Mouse (Mus musculus): ENCODE measurements around the gene Pcf11.

Pcf11 gene

GRCm38 (mm10) chr7:92669507-92670471 lies at the start of gene Pcf11:
Gene Pcf11 (minus strand): TSS chr7:92669934.
- DNase-seq (ENCODE audit: extremely low spot score): peak; percentile 95

- no peak for DNase-seq (ENCODE audit: extremely low spot score)
Measured at GRCm38 (mm10) chr7:92715055-92715454, 45.3 kb upstream of the Pcf11 start.

- no peak for DNase-seq (ENCODE audit: extremely low spot score)
Measured at GRCm38 (mm10) chr7:92711593-92711992, 41.9 kb upstream of the Pcf11 start.

GRCm38 (mm10) chr7:92709573-92709972 lies 39.8 kb upstream of the Pcf11 start:
- no peak for DNase-seq (ENCODE audit: extremely low spot score)

- DNase-seq (ENCODE audit: extremely low spot score): no peak
Measured at GRCm38 (mm10) chr7:92706711-92707110, 37.0 kb upstream of the Pcf11 start.

GRCm38 (mm10) chr7:92705534-92705933 lies 35.8 kb upstream of the Pcf11 start:
- DNase-seq (ENCODE audit: extremely low spot score): no peak

GRCm38 (mm10) chr7:92703661-92704060 lies 33.9 kb upstream of the Pcf11 start:
- DNase-seq (ENCODE audit: extremely low spot score): no peak

- DNase-seq (ENCODE audit: extremely low spot score): no peak
Measured at GRCm38 (mm10) chr7:92698770-92699169, 29.0 kb upstream of the Pcf11 start.

GRCm38 (mm10) chr7:92696395-92696794 lies 26.7 kb upstream of the Pcf11 start:
- no peak for DNase-seq (ENCODE audit: extremely low spot score)

- no peak for DNase-seq (ENCODE audit: extremely low spot score)
Measured at GRCm38 (mm10) chr7:92689101-92689500, 19.4 kb upstream of the Pcf11 start.

- no peak for DNase-seq (ENCODE audit: extremely low spot score)
Measured at GRCm38 (mm10) chr7:92688299-92688669, 18.6 kb upstream of the Pcf11 start.

- DNase-seq (ENCODE audit: extremely low spot score): no peak
Measured at GRCm38 (mm10) chr7:92687556-92688298, 18.0 kb upstream of the Pcf11 start.

GRCm38 (mm10) chr7:92677346-92677745 lies 7.6 kb upstream of the Pcf11 start:
- DNase-seq (ENCODE audit: extremely low spot score): no peak

- DNase-seq (ENCODE audit: extremely low spot score): no peak
Measured at GRCm38 (mm10) chr7:92675131-92675530, 5.4 kb upstream of the Pcf11 start.

GRCm38 (mm10) chr7:92668791-92669506 lies 785 bp downstream of the Pcf11 start:
- peak; percentile 71 for DNase-seq (ENCODE audit: extremely low spot score)

GRCm38 (mm10) chr7:92666274-92666820 lies 3.4 kb downstream of the Pcf11 start:
- DNase-seq (ENCODE audit: extremely low spot score): no peak

- DNase-seq (ENCODE audit: extremely low spot score): no peak
Measured at GRCm38 (mm10) chr7:92658050-92658449, 11.7 kb downstream of the Pcf11 start.

GRCm38 (mm10) chr7:92656386-92656785 lies 13.3 kb downstream of the Pcf11 start:
- no peak for DNase-seq (ENCODE audit: extremely low spot score)

- no peak for DNase-seq (ENCODE audit: extremely low spot score)
Measured at GRCm38 (mm10) chr7:92653329-92653728, 16.4 kb downstream of the Pcf11 start.

GRCm38 (mm10) chr7:92647790-92648189 lies 21.9 kb downstream of the Pcf11 start:
- no peak for DNase-seq (ENCODE audit: extremely low spot score)

- no peak for DNase-seq (ENCODE audit: extremely low spot score)
Measured at GRCm38 (mm10) chr7:92642358-92642757, 27.4 kb downstream of the Pcf11 start.

GRCm38 (mm10) chr7:92638050-92638449 lies 31.7 kb downstream of the Pcf11 start:
- DNase-seq (ENCODE audit: extremely low spot score): no peak

Data from embryo, embryonic 9.5 days (tissue).